Mouse (Mus musculus): ENCODE results near the gene 2410137M14Rik. TPM values are rescaled to one million over a fixed set of nuclear protein-coding genes. Genes with fewer than 3 reads are reported as not detected.

2410137M14Rik gene
- total and polyA plus RNA-seq, 3 experiments, result 0.40 TPM; not detected in 2

DNA sequence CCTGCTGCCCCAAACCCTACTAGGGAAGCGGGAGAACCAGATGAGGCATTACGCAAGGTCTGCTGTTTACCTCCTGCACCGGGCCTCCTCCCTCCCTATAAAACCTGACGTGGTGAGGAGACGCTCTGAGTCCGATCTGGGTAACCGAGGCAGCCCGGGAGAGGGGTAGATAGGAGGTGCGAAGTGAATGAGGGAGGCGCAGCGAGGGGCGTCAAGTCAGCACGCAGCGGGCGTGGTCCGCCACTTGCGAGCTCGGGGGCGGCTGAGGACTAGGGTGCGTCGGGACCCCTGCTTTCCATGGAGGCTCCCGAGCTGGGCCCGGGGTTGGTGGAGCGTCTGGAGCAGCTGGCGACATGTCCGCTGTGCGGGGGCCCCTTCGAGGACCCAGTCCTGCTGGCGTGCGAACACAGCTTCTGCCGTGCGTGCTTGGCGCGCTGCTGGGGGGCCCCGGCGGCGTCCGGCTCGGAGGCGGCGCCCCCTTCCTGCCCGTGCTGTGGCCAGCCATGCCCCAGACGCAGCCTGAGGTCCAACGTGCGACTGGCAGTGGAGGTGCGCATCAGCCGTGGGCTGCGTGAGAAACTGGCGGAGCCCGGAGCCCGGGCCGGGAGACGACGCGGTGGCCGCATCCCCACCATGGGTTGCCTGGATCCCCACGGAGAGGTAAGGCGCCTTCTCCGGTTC is 38.1 kb downstream of the 2410137M14Rik start, which contains the start of gene Rnf39 (continued):
- TF ChIP-seq SIN3A (IDR thresholded peaks at IDR 0.05; ENCODE audit: low read length) (no peak), CTCF (conservative IDR thresholded peaks at IDR 0.05 in 1 of 2, IDR thresholded peaks at IDR 0.05 in 1 of 2; ENCODE audit: low read depth in 2 of 2, low read length in 2 of 2) (no peak)

DNA sequence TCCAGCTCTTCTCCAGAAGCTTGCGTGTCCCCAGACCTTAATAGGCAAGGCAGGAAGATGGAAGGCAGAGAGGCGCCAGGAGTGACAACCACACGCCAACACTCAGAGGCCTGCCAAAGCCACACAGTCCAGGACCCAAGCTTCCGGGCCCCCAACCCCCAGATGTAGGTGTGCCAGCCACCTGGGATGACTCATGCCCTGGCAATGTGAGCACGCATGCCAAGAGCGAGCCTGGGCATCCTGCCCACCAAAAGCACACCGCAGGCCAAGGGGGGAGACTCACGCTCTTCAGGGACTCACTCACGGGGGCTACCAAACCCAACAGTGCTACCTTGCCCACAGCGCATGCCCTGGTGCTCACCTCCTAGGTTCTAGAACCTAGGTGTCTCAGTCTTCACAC is 38.6 kb downstream of the 2410137M14Rik start:
- Histone ChIP-seq H3K79me2 (replicated peaks; ENCODE audit: control insufficient read depth, extremely low read depth, insufficient read depth, poor library complexity, severe bottlenecking) (no peaks in the 10 kb centered on the region), H3K4me2 (ENCODE audit: insufficient read depth, low read depth, poor library complexity, severe bottlenecking) (no peak overlapping the region), H3K9me3 (replicated peaks; ENCODE audit: low read length) (no peaks in the 10 kb centered on the region), H3K27me3 (replicated peaks) (no peaks in the 10 kb centered on the region), H3K9ac (ENCODE audit: insufficient read depth, low read depth) (no peak overlapping the region), H3K36me3 (replicated peaks in 1 of 2; ENCODE audit: control insufficient read depth in 1 of 2, insufficient read depth in 1 of 2, low read length in 1 of 2) (peaks cover 0 to 7% of the 10 kb centered on the region in 2 experiments), H3K4me1 (ENCODE audit: control insufficient read depth in 1 of 2, insufficient read depth in 2 of 2) (peaks cover 5 to 9% of the 10 kb centered on the region in 2 experiments), H3K27ac (ENCODE audit: insufficient read depth, low read depth) (no peak overlapping the region), H3K4me3 (replicated peaks in 1 of 3; ENCODE audit: low read depth in 2 of 3, low read length in 2 of 3, poor library complexity in 1 of 3) (no peak overlapping the region)
- dilution Hi-C loops (cut with MboI; ENCODE audit: extremely low pct_ligation_motif_present, extremely low pct_unique_long_range_greater_than_20kb, low sequenced_read_pairs), result no loop called here
- TF ChIP-seq POLR2AphosphoS2 (IDR thresholded peaks at IDR 0.05; ENCODE audit: low read depth, low read length), result no peak
- no peak for TF ChIP-seq JUND (conservative IDR thresholded peaks at IDR 0.05; ENCODE audit: low read depth, low read length)
- TF ChIP-seq BHLHE40 (IDR thresholded peaks at IDR 0.05; ENCODE audit: low read depth, low read length), result no peak
- no peak for TF ChIP-seq TCF12 (IDR thresholded peaks at IDR 0.05; ENCODE audit: low read depth, low read length)
- TF ChIP-seq CHD1 (IDR thresholded peaks at IDR 0.05; ENCODE audit: low read depth, low read length), result no peak
- no peak for TF ChIP-seq RAD21 (IDR thresholded peaks at IDR 0.05; ENCODE audit: low read depth, low read length)
- no peak for TF ChIP-seq USF1 (IDR thresholded peaks at IDR 0.05; ENCODE audit: low read depth, low read length)
- TF ChIP-seq SMC3 (IDR thresholded peaks at IDR 0.05; ENCODE audit: low read depth, low read length), result no peak
- TF ChIP-seq UBTF (IDR thresholded peaks at IDR 0.05; ENCODE audit: low read depth, low read length), result no peak
- no peak for TF ChIP-seq TBP (conservative IDR thresholded peaks at IDR 0.05; ENCODE audit: low read depth, low read length)
- no peak for TF ChIP-seq CTCF (conservative IDR thresholded peaks at IDR 0.05 in 1 of 2, IDR thresholded peaks at IDR 0.05 in 1 of 2; ENCODE audit: low read depth in 2 of 2, low read length in 2 of 2)
- in situ Hi-C loops (cut with MboI; ENCODE audit: low pct_ligation_motif_present, low pct_unique_long_range_greater_than_20kb, low sequenced_read_pairs), result no loop called here
- no peak for DNase-seq (ENCODE audit: extremely low read depth)

DNA sequence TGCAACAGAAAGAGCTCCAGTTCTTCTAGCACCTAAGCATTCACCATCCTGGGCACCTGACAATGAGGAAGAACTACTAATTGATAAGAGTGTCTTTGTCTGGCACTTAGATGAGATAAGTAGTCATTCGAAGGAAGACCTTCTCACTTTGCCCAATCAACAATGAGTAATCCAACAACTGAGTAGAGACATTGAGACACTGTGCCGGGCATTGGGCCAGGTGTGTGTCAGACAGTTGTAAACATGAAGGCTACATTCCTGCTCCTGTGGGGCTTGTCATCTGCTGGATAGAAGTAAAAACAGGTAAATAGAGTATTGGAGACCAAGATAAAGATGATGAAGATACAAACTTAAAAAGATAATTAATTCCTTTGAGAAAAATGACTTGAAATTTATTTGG is 43.0 kb downstream of the 2410137M14Rik start:
- Histone ChIP-seq H3K27ac (ENCODE audit: insufficient read depth, low read depth) (no peak overlapping the region), H3K9me3 (replicated peaks; ENCODE audit: low read length) (no peaks in the 10 kb centered on the region), H3K4me3 (replicated peaks in 1 of 3; ENCODE audit: low read depth in 2 of 3, low read length in 2 of 3, poor library complexity in 1 of 3) (no peak overlapping the region), H3K9ac (ENCODE audit: insufficient read depth, low read depth) (peak overlapping the region; percentile 48; the same call in 1 of the 2 replicates), H3K27me3 (replicated peaks) (no peaks in the 10 kb centered on the region), H3K36me3 (replicated peaks in 1 of 2; ENCODE audit: control insufficient read depth in 1 of 2, insufficient read depth in 1 of 2, low read length in 1 of 2) (no peaks in the 10 kb centered on the region), H3K4me1 (ENCODE audit: control insufficient read depth in 1 of 2, insufficient read depth in 2 of 2) (peaks cover 9% of the 10 kb centered on the region in 2 experiments), H3K79me2 (replicated peaks; ENCODE audit: control insufficient read depth, extremely low read depth, insufficient read depth, poor library complexity, severe bottlenecking) (no peaks in the 10 kb centered on the region), H3K4me2 (ENCODE audit: insufficient read depth, low read depth, poor library complexity, severe bottlenecking) (peak overlapping the region; percentile 9; the same call in 1 of the 2 replicates)
- dilution Hi-C loops (cut with MboI; ENCODE audit: extremely low pct_ligation_motif_present, extremely low pct_unique_long_range_greater_than_20kb, low sequenced_read_pairs) (no loop called here), in situ Hi-C loops (cut with MboI; ENCODE audit: low pct_ligation_motif_present, low pct_unique_long_range_greater_than_20kb, low sequenced_read_pairs) (no loop called here)
- TF ChIP-seq NELFE (IDR thresholded peaks at IDR 0.05; ENCODE audit: low read depth, low read length) (no peak), POLR2AphosphoS2 (IDR thresholded peaks at IDR 0.05; ENCODE audit: low read depth, low read length) (no peak), BHLHE40 (IDR thresholded peaks at IDR 0.05; ENCODE audit: low read depth, low read length) (no peak), RCOR1 (conservative IDR thresholded peaks at IDR 0.05; ENCODE audit: low read depth, low read length) (no peak), CHD2 (IDR thresholded peaks at IDR 0.05; ENCODE audit: low read length) (no peak)
- no peak for DNase-seq (ENCODE audit: extremely low read depth)
